Mouse (Mus musculus) neural tube, embryonic 15.5 days (tissue): ENCODE measurements around the gene Gm28230. TPM values are rescaled to one million over a fixed set of nuclear protein-coding genes. Genes with fewer than 3 reads are reported as not detected.

Experiments used
- ATAC-seq: fragments of 200-750 bp; cut with Nextera tagmentation; 2 replicates; pipeline ENCODE4 v1.8.0; 2017; ENCODE audit warnings: mild to moderate bottlenecking, moderate TSS enrichment, moderate library complexity; ENCODE audit not compliant: low FRiP score
- H3K27ac ChIP-seq: fragments of 300-500 bp; sonication (generic); replicated peaks from 2 replicates; pipeline ENCODE4 v1.5.1; 2015; ENCODE audit warnings: mild to moderate bottlenecking, inconsistent platforms
- H3K27me3 ChIP-seq: fragments of 300-500 bp; sonication (generic); replicated peaks from 2 replicates; pipeline ENCODE4 v1.6.1; 2015; ENCODE audit warnings: inconsistent platforms
- H3K36me3 ChIP-seq: fragments of 300-500 bp; sonication (generic); 2 replicates; pipeline ENCODE4 v1.6.1; 2015; ENCODE audit warnings: inconsistent platforms
- H3K4me1 ChIP-seq: fragments of 300-500 bp; sonication (generic); 2 replicates; pipeline ENCODE4 v1.6.1; 2015; ENCODE audit warnings: inconsistent platforms
- H3K4me2 ChIP-seq: fragments of 300-500 bp; sonication (generic); 2 replicates; pipeline ENCODE4 v1.6.1; 2015; ENCODE audit warnings: inconsistent platforms, mild to moderate bottlenecking, moderate library complexity
- H3K4me3 ChIP-seq: fragments of 300-500 bp; sonication (generic); replicated peaks from 2 replicates; pipeline ENCODE4 v1.5.1; 2015; ENCODE audit warnings: mild to moderate bottlenecking, inconsistent platforms
- H3K9ac ChIP-seq: fragments of 300-500 bp; sonication (generic); replicated peaks from 2 replicates; pipeline ENCODE4 v1.6.1; 2015; ENCODE audit warnings: mild to moderate bottlenecking, inconsistent platforms
- H3K9me3 ChIP-seq: fragments of 300-500 bp; sonication (generic); replicated peaks from 2 replicates; pipeline ENCODE4 v1.6.1; 2016; ENCODE audit warnings: inconsistent platforms
- WGBS: fragments of 180-500 bp; shearing (Covaris S2); methylation state at CpG from one replicate; pipeline ENCODE4 v1.1.7; 2015; ENCODE audit warnings: mixed read lengths; 5-methylcytosine and 5-hydroxymethylcytosine counted together
- polyA plus RNA-seq: library from polyadenylated mRNA; unstranded; fragments of >200 nt; fragmentation: Nextera tagmentation; extraction: Ambion mirVana; gene quantifications from 2 replicates; pipeline ENCODE4 v1.2.1, GENCODE M21; 2015

Gene Gm28230
- polyA plus RNA-seq, 1 experiment from 2014 or later: 2.0 TPM

DNA sequence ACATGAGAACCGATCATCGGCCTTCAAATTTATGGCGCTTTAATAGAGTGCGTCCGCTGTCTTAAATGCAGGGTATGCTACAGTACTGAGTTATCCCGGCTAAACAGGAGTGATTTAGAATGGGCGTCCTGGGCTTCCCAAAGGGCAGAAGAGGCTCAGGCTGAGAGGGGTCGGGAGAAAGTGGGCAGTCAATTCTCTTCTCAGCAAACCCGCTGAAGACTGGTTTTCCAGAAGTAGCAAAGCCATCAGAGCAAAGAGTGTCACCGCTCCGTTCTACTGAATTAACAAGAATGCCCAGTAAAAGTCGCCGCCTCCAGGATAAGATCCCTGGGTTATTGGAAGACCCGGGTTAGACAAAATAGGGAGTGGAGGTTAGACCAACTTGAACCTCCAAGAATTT lies 13.3 kb downstream of the Gm28230 start:
- no peak for ATAC-seq
- peak overlapping the region; percentile 42 for H3K9ac ChIP-seq
- no peaks in the 10 kb centered on the region for H3K27me3 ChIP-seq
- H3K4me3 ChIP-seq: peak overlapping the region; percentile 27
- H3K27ac ChIP-seq: peak overlapping the region; percentile 91
- peak overlapping the region; percentile 58 for H3K4me2 ChIP-seq
- H3K9me3 ChIP-seq: no peaks in the 10 kb centered on the region
- peaks cover 70% of the 10 kb centered on the region for H3K4me1 ChIP-seq
- H3K36me3 ChIP-seq: no peaks in the 10 kb centered on the region
- WGBS: 3% methylated on average over 14 of the region's 14 CpGs

DNA sequence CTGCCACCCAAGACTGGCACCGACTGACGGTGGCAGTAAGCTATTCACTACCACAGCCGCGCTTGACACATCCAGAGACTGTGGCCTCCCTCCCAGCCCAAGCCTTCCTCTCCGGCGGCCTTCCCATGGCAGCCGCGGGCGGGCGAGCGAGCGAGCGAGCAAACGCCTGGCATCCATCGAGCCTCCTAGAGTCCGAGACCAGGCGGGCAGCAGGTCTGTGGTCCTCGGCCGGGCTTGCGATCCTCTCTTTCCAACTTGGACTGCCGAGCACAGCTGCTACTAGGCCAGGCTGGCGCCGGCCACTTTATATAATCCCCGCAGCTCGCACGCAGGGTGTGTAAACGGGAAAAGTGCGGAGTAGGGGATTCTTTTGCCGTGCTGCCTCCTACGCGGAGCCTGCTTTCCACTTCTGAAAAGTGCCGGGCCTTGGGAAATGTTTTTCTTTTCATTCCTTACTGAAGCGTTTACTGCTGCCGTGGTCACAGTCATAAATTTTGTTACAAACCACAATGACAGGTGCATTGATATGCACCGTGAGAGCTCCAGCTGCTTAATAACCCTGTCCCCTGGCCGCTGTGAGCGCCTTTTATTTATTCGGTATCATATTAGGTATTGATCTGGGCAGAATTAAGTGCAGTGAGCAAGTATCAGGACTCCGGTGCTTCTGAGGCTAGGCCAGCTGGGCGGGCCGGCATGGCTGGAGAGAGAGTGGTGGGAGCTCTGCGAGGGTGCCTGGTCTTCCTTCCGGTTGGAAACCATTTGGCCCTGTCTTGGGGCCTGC lies 14.0 kb downstream of the Gm28230 start:
- H3K4me2 ChIP-seq: peak overlapping the region; percentile 58
- WGBS: 2% methylated on average over 43 of the region's 43 CpGs
- H3K4me3 ChIP-seq: peak overlapping the region; percentile 27
- H3K9ac ChIP-seq: peak overlapping the region; percentile 42
- ATAC-seq: peak; percentile 14
- H3K36me3 ChIP-seq: no peaks in the 10 kb centered on the region
- no peaks in the 10 kb centered on the region for H3K27me3 ChIP-seq
- H3K9me3 ChIP-seq: no peaks in the 10 kb centered on the region
- H3K4me1 ChIP-seq: peaks cover 69% of the 10 kb centered on the region
- H3K27ac ChIP-seq: peak overlapping the region; percentile 91

DNA sequence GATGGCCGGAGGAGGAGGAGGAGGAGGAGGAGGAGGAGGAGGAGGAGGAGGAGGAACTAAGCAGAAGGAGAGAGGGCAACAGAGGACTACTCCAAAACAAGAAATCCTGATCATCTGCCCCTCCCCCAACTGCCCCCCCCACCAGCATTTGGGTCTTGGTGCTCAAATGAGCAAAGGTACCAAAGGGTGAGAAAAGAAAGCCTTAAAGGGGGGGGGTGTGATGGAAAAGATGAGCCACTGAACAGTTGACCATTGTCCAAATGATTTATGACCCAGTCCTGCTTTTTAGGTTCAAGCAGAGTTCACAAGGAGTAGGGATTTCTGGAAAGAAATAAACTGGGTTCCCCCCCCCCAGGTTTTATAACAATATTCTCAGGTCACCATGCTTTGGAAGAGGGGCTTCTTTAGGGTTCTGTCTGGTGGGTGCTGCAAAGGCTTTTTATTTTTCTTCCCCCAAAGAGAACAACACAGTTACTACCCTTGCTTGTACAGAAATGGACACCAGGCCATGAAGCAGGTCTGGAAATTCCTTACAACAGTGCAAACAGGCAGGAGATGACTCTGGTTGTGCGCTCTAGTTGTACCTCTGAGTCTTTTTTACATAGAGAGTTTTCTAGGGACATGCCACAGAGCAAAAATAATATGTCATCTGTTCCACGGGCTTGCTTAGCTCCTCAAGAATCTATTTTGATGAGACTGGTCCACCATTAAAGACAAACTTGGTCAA lies 14.9 kb downstream of the Gm28230 start:
- no peak overlapping the region for H3K4me2 ChIP-seq
- no peaks in the 10 kb centered on the region for H3K27me3 ChIP-seq
- no peak overlapping the region for H3K9ac ChIP-seq
- no peak overlapping the region for H3K4me3 ChIP-seq
- 0 out of 2 replicates have a peak, but pooled peaks cover under 1% of the 10 kb centered on the region for H3K36me3 ChIP-seq
- peaks cover 69% of the 10 kb centered on the region for H3K4me1 ChIP-seq
- ATAC-seq: no peak
- H3K27ac ChIP-seq: peak overlapping the region; percentile 66
- no peaks in the 10 kb centered on the region for H3K9me3 ChIP-seq
- WGBS: 35% methylated on average over 2 of the region's 3 CpGs

DNA sequence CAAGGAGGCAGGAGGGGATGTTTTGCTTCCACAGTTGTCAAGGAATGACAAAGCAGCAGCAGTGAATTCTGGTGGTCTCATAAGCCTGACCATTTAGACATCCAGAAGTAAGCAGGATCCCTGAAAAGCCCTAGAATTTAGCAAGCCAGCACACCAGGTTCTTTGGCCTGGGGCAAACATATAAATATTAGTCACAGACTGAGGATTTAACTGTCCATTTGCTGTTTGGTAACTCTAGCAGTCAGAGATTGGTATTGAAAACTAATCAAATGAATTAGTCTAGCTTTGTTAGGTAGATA lies 15.4 kb downstream of the Gm28230 start:
- no peaks in the 10 kb centered on the region for H3K9me3 ChIP-seq
- peak overlapping the region; percentile 66 for H3K27ac ChIP-seq
- no peak overlapping the region for H3K4me2 ChIP-seq
- no peak overlapping the region for H3K9ac ChIP-seq
- H3K4me1 ChIP-seq: peaks cover 69% of the 10 kb centered on the region
- H3K36me3 ChIP-seq: 0 out of 2 replicates have a peak, but pooled peaks cover 5% of the 10 kb centered on the region
- no peak for ATAC-seq
- H3K4me3 ChIP-seq: no peak overlapping the region
- no peaks in the 10 kb centered on the region for H3K27me3 ChIP-seq

DNA sequence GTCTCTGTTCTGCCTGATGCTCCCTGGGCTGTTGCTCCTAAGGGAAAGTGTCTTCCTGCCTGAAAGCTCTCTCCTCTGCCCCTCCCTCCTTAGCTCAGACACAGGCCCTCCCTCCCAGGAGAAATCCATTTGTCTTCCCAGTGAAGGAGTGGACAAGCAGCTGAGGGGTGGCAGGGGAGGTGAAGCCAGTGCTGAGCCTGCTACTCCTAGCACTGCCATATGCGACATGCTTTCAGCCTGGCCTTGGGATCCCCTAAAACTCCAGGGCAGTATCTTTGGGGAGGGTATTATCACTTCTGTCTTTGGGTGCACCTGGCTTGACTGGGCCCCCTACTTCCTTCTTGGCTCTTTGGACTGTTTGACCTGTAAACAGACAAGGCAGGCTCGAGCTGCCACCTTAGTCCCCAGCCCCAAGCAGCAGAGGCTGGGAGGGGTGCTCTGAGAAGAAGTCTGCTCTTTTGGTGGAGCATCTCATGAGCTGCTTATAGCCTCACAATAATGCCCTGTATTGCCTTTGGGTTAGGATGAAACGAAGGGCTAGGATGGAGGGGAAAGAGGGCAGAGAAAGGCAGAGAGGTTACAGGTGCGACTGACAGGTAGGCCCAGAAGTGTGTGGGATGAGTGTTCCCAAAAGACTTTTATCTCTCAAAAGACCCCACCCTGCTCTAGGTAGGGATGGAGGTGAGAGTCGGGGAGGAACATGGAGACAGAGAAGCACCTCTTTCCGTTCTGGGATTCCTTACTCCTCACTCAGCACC lies 19.2 kb downstream of the Gm28230 start:
- 8% methylated on average over 6 of the region's 6 CpGs for WGBS
- 0 out of 2 replicates have a peak, but pooled peaks cover 6% of the 10 kb centered on the region for H3K36me3 ChIP-seq
- peak overlapping the region; percentile 62 for H3K4me2 ChIP-seq
- no peaks in the 10 kb centered on the region for H3K27me3 ChIP-seq
- H3K4me3 ChIP-seq: peak overlapping the region; percentile 24; the same call in 1 of the 2 replicates
- peak overlapping the region; percentile 78 for H3K27ac ChIP-seq
- H3K9ac ChIP-seq: peak overlapping the region; percentile 36
- H3K4me1 ChIP-seq: peaks cover 67% of the 10 kb centered on the region
- no peak for ATAC-seq
- H3K9me3 ChIP-seq: no peaks in the 10 kb centered on the region

DNA sequence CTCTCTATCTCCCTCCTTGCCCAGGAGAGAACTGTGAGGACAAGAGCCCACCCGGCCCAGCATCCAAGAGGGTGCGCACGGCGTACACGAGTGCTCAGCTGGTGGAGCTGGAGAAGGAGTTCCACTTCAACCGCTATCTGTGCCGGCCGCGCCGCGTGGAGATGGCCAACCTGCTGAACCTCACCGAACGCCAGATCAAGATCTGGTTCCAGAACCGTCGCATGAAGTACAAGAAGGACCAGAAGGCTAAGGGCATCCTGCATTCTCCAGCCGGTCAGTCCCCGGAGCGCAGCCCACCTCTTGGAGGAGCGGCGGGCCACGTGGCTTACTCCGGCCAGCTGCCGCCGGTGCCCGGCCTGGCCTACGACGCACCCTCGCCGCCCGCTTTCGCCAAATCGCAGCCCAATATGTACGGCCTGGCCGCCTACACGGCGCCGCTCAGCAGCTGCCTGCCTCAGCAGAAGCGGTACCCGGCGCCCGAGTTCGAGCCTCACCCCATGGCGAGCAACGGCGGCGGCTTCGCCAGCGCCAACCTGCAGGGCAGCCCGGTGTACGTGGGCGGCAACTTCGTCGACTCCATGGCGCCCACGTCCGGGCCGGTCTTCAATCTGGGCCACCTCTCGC lies 19.9 kb downstream of the Gm28230 start:
- H3K36me3 ChIP-seq: 0 out of 2 replicates have a peak, but pooled peaks cover 6% of the 10 kb centered on the region
- no peaks in the 10 kb centered on the region for H3K27me3 ChIP-seq
- ATAC-seq: no peak
- no peaks in the 10 kb centered on the region for H3K9me3 ChIP-seq
- peaks cover 63% of the 10 kb centered on the region for H3K4me1 ChIP-seq
- H3K4me2 ChIP-seq: peak overlapping the region; percentile 62
- H3K4me3 ChIP-seq: peak overlapping the region; percentile 24
- peak overlapping the region; percentile 78 for H3K27ac ChIP-seq
- peak overlapping the region; percentile 36 for H3K9ac ChIP-seq
- WGBS: 3% methylated on average over 58 of the region's 58 CpGs

DNA sequence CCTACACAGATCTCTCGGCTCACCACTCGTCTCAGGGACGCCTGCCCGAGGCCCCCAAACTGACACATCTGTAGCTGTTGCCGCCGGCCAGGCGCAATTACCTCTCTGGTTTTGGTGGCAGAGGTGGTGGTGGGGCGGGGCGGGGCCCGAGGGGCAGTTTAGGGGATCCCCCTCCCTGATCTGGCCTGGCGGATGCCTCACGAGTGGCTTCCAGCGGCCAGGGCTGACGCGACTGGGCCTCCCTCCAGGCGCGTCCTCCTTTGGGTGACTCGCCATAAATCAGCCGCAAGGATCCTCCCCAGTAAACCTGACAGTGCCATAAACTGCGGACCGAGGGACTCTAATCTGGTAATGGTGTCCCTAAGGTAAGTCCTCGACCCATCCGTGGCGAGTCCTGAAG lies 20.5 kb downstream of the Gm28230 start:
- H3K4me2 ChIP-seq: peak overlapping the region; percentile 62
- ATAC-seq: no peak
- H3K4me1 ChIP-seq: peaks cover 58% of the 10 kb centered on the region
- peak overlapping the region; percentile 36 for H3K9ac ChIP-seq
- 0 out of 2 replicates have a peak, but pooled peaks cover 6% of the 10 kb centered on the region for H3K36me3 ChIP-seq
- no peaks in the 10 kb centered on the region for H3K27me3 ChIP-seq
- no peaks in the 10 kb centered on the region for H3K9me3 ChIP-seq
- 7% methylated on average over 24 of the region's 24 CpGs for WGBS
- H3K27ac ChIP-seq: peak overlapping the region; percentile 78
- H3K4me3 ChIP-seq: peak overlapping the region; percentile 24

DNA sequence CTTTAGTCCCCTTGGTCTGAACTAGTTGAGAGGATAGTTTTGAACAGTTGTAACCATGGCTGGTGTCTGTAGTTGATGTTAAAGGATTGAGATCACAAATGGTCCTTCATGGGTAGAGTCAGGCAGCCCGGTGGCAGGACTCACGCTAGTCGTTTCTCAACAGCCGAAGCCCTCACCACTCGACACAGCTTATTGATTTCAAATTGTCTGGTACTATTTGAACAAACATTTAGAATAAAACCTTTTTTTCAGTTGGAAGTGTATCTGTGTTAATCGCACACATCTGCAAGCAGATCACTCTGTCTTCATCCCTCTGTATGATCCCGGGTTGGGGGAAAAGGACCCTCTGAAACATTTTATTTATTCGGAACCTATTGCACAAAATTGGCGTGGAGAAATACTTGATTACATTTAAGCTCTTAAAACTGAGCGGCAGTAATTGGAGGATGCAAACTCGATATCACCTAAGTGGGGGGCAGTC lies 21.2 kb downstream of the Gm28230 start:
- no peak for ATAC-seq
- Histone ChIP-seq H3K4me3 (0 out of 2 replicates have a peak overlapping the region, but pooled peaks have one; percentile 7), H3K4me1 (peaks cover 63% of the 10 kb centered on the region), H3K27ac (peak overlapping the region; percentile 78), H3K9me3 (no peaks in the 10 kb centered on the region), H3K27me3 (no peaks in the 10 kb centered on the region), H3K4me2 (peak overlapping the region; percentile 62), H3K9ac (0 out of 2 replicates have a peak overlapping the region, but pooled peaks have one; percentile 15), H3K36me3 (0 out of 2 replicates have a peak, but pooled peaks cover 6% of the 10 kb centered on the region)
- 13% methylated on average over 11 of the region's 11 CpGs for WGBS

DNA sequence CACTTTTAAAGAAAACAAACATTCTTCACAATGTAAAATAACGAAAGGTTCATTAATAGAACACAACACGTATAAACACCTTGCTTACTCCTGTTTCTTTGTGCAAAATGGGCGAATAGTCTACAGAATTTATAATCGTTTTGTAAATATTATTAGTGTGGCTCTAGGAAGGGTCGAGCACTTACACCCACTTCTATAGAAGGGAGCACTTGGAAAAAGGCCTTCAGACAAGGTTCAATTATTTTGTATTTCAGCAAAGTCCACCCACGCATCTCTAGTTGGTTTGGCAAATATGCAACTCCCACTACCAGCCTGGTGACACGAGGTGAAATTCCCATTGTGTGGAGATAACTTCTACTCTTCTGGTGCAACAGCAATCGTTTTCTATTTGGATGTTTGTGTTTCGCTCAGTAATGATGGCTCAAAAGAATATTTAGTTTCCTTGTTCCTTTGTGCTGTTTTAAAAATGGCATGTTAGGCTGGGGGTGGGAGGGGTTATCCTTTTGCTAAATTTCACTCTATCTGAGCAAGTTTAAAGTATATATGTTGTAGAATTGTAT lies 22.0 kb downstream of the Gm28230 start:
- H3K4me3 ChIP-seq: no peak overlapping the region
- no peak for ATAC-seq
- no peaks in the 10 kb centered on the region for H3K27me3 ChIP-seq
- peak overlapping the region; percentile 62; the same call in 1 of the 2 replicates for H3K4me2 ChIP-seq
- 0 out of 2 replicates have a peak, but pooled peaks cover 6% of the 10 kb centered on the region for H3K36me3 ChIP-seq
- peaks cover 72% of the 10 kb centered on the region for H3K4me1 ChIP-seq
- H3K9ac ChIP-seq: no peak overlapping the region
- no peaks in the 10 kb centered on the region for H3K9me3 ChIP-seq
- WGBS: 14% methylated on average over 9 of the region's 9 CpGs
- peak overlapping the region; percentile 78 for H3K27ac ChIP-seq

DNA sequence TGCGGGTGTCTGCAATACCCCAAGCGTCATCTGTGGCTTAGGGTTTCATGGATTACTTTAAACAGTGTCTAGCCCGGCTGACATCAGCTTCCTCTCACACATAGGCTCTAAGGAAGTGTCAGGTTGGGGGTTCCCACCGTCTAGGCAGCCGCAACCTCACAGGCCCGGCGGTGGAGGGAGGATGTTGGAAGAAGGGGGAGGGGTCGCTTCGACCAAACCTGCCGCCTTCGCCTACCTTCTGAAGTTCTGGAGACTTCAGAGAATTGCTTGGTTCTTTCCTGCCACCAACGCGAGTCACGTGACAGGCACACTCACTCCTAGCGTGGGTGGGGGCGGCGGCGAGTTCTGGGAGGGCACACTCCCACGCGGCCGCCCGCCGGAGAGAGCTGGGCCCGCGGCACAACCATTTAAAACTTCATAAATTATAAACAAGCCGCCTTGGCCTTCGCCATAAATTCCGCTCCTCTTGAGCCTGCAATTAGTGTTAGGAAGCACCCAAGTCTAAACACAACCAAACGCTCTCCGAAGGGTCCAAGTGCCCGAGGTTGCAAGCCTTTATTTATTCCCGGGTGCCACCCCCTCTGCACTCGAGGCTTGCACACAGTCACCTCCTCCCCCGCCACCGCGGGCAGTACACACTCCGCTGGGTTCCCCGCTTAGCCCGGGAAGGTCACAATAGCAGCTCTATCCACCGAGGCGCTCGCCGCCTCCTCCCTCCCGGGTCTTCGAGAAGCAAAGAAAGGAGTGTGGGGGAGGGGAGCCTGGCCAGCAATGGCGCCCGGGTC lies 23.0 kb downstream of the Gm28230 start:
- peak overlapping the region; percentile 36 for H3K9ac ChIP-seq
- H3K27ac ChIP-seq: peak overlapping the region; percentile 78
- H3K4me1 ChIP-seq: peaks cover 72% of the 10 kb centered on the region
- ATAC-seq: peak; percentile 83
- WGBS: under 1% methylated on average over 47 of the region's 47 CpGs
- H3K36me3 ChIP-seq: 0 out of 2 replicates have a peak, but pooled peaks cover 6% of the 10 kb centered on the region
- H3K9me3 ChIP-seq: no peaks in the 10 kb centered on the region
- peak overlapping the region; percentile 31 for H3K4me3 ChIP-seq
- H3K4me2 ChIP-seq: peak overlapping the region; percentile 62
- H3K27me3 ChIP-seq: no peaks in the 10 kb centered on the region
